Mouse (Mus musculus): ENCODE data around the gene Wdr31. TPM values are rescaled to one million over a fixed set of nuclear protein-coding genes. Genes with fewer than 3 reads are reported as not detected.

Wdr31 gene
- polyA plus RNA-seq, 1 experiment from 2014 or later = 1.00 TPM

- H3K27ac ChIP-seq (ENCODE audit: low read depth) = no peak overlapping the region
- WGBS (ENCODE audit: insufficient replicate concordance) = 96% methylated on average over 2 of the region's 2 CpGs
- no peaks in the 10 kb centered on the region for H3K9me3 ChIP-seq (ENCODE audit: low read length)
- no peak overlapping the region for H3K4me3 ChIP-seq (ENCODE audit: low read depth, low read length)
- H3K4me2 ChIP-seq (ENCODE audit: low read depth, low read length) = no peak overlapping the region
- H3K9ac ChIP-seq (replicated peaks) = no peak overlapping the region
- no peak for ATAC-seq
- no peak for DNase-seq
- TF ChIP-seq CTCF (IDR thresholded peaks at IDR 0.05; ENCODE audit: low read depth) (no peak), EP300 (IDR thresholded peaks at IDR 0.05; ENCODE audit: low read depth) (no peak)
- H3K27me3 ChIP-seq (ENCODE audit: insufficient read depth, low read length) = no peaks in the 10 kb centered on the region
- no peaks in the 10 kb centered on the region for H3K36me3 ChIP-seq (replicated peaks; ENCODE audit: insufficient read depth, low read length)
- H3K4me1 ChIP-seq (ENCODE audit: insufficient read depth) = peaks cover 5% of the 10 kb centered on the region; the same call in 1 of the 2 replicates
Observed at GRCm38 (mm10) chr4:62472071-62472470, 1.4 kb upstream of the Wdr31 start.

- no peak overlapping the region for H3K4me3 ChIP-seq (ENCODE audit: low read depth, low read length)
- no peak for DNase-seq
Observed at GRCm38 (mm10) chr4:62468158-62468557, 2.5 kb downstream of the Wdr31 start.

GRCm38 (mm10) chr4:62463124-62463523 lies 7.6 kb downstream of the Wdr31 start:
- H3K9me3 ChIP-seq (ENCODE audit: low read length) = no peaks in the 10 kb centered on the region
- ATAC-seq = no peak
- DNase-seq = no peak
- 74% methylated on average over 2 of the region's 2 CpGs for WGBS (ENCODE audit: insufficient replicate concordance)
- no peaks in the 10 kb centered on the region for H3K27me3 ChIP-seq (ENCODE audit: insufficient read depth, low read length)
- no peak overlapping the region for H3K4me2 ChIP-seq (ENCODE audit: low read depth, low read length)
- no peak overlapping the region for H3K27ac ChIP-seq (ENCODE audit: low read depth)
- H3K4me3 ChIP-seq (ENCODE audit: low read depth, low read length) = no peak overlapping the region
- H3K9ac ChIP-seq (replicated peaks) = no peak overlapping the region
- H3K36me3 ChIP-seq (replicated peaks; ENCODE audit: insufficient read depth, low read length) = no peaks in the 10 kb centered on the region
- H3K4me1 ChIP-seq (ENCODE audit: insufficient read depth) = no peaks in the 10 kb centered on the region
- TF ChIP-seq CTCF (IDR thresholded peaks at IDR 0.05; ENCODE audit: low read depth) = no peak
- TF ChIP-seq EP300 (IDR thresholded peaks at IDR 0.05; ENCODE audit: low read depth) = no peak

More at GRCm38 (mm10) chr4:62468158-62468557, 2.5 kb downstream of the Wdr31 start:
- H3K9me3 ChIP-seq (ENCODE audit: low read length) = no peaks in the 10 kb centered on the region
- no peak for ATAC-seq
- TF ChIP-seq EP300 (IDR thresholded peaks at IDR 0.05; ENCODE audit: low read depth) (no peak), CTCF (IDR thresholded peaks at IDR 0.05; ENCODE audit: low read depth) (peak; percentile 42)
- no peak overlapping the region for H3K9ac ChIP-seq (replicated peaks)
- H3K27me3 ChIP-seq (ENCODE audit: insufficient read depth, low read length) = no peaks in the 10 kb centered on the region
- H3K27ac ChIP-seq (ENCODE audit: low read depth) = no peak overlapping the region
- peaks cover 5% of the 10 kb centered on the region; the same call in 1 of the 2 replicates for H3K4me1 ChIP-seq (ENCODE audit: insufficient read depth)
- no peaks in the 10 kb centered on the region for H3K36me3 ChIP-seq (replicated peaks; ENCODE audit: insufficient read depth, low read length)
- H3K4me2 ChIP-seq (ENCODE audit: low read depth, low read length) = no peak overlapping the region
- 81% methylated on average over 1 of the region's 1 CpGs for WGBS (ENCODE audit: insufficient replicate concordance)

GRCm38 (mm10) chr4:62460348-62460747 lies 10.3 kb downstream of the Wdr31 start:
- no peaks in the 10 kb centered on the region for H3K36me3 ChIP-seq (replicated peaks; ENCODE audit: insufficient read depth, low read length)
- no peaks in the 10 kb centered on the region for H3K9me3 ChIP-seq (ENCODE audit: low read length)
- DNase-seq = no peak
- 88% methylated on average over 8 of the region's 8 CpGs for WGBS (ENCODE audit: insufficient replicate concordance)
- H3K4me3 ChIP-seq (ENCODE audit: low read depth, low read length) = no peak overlapping the region
- no peak overlapping the region for H3K4me2 ChIP-seq (ENCODE audit: low read depth, low read length)
- no peaks in the 10 kb centered on the region for H3K4me1 ChIP-seq (ENCODE audit: insufficient read depth)
- H3K27me3 ChIP-seq (ENCODE audit: insufficient read depth, low read length) = no peaks in the 10 kb centered on the region
- no peak overlapping the region for H3K9ac ChIP-seq (replicated peaks)
- H3K27ac ChIP-seq (ENCODE audit: low read depth) = no peak overlapping the region
- no peak for ATAC-seq
- TF ChIP-seq EP300 (IDR thresholded peaks at IDR 0.05; ENCODE audit: low read depth) (no peak), CTCF (IDR thresholded peaks at IDR 0.05; ENCODE audit: low read depth) (no peak)

GRCm38 (mm10) chr4:62459081-62459480 lies 11.6 kb downstream of the Wdr31 start:
- H3K9me3 ChIP-seq (ENCODE audit: low read length) = no peaks in the 10 kb centered on the region
- H3K4me1 ChIP-seq (ENCODE audit: insufficient read depth) = no peaks in the 10 kb centered on the region
- no peak for ATAC-seq
- no peak overlapping the region for H3K4me3 ChIP-seq (ENCODE audit: low read depth, low read length)
- no peaks in the 10 kb centered on the region for H3K27me3 ChIP-seq (ENCODE audit: insufficient read depth, low read length)
- no peaks in the 10 kb centered on the region for H3K36me3 ChIP-seq (replicated peaks; ENCODE audit: insufficient read depth, low read length)
- H3K27ac ChIP-seq (ENCODE audit: low read depth) = no peak overlapping the region
- H3K9ac ChIP-seq (replicated peaks) = no peak overlapping the region
- H3K4me2 ChIP-seq (ENCODE audit: low read depth, low read length) = no peak overlapping the region
- 86% methylated on average over 3 of the region's 3 CpGs for WGBS (ENCODE audit: insufficient replicate concordance)
- no peak for TF ChIP-seq EP300 (IDR thresholded peaks at IDR 0.05; ENCODE audit: low read depth)
- TF ChIP-seq CTCF (IDR thresholded peaks at IDR 0.05; ENCODE audit: low read depth) = no peak
- DNase-seq = no peak

GRCm38 (mm10) chr4:62454995-62455394 lies 15.7 kb downstream of the Wdr31 start:
- Histone ChIP-seq H3K27ac (ENCODE audit: low read depth) (no peak overlapping the region), H3K9ac (replicated peaks) (no peak overlapping the region), H3K36me3 (replicated peaks; ENCODE audit: insufficient read depth, low read length) (no peaks in the 10 kb centered on the region), H3K27me3 (ENCODE audit: insufficient read depth, low read length) (no peaks in the 10 kb centered on the region), H3K4me1 (ENCODE audit: insufficient read depth) (no peaks in the 10 kb centered on the region), H3K4me2 (ENCODE audit: low read depth, low read length) (no peak overlapping the region), H3K9me3 (ENCODE audit: low read length) (no peaks in the 10 kb centered on the region), H3K4me3 (ENCODE audit: low read depth, low read length) (no peak overlapping the region)
- 54% methylated on average over 5 of the region's 5 CpGs for WGBS (ENCODE audit: insufficient replicate concordance)
- peak; percentile 52 for DNase-seq
- no peak for TF ChIP-seq EP300 (IDR thresholded peaks at IDR 0.05; ENCODE audit: low read depth)
- peak; percentile 66 for TF ChIP-seq CTCF (IDR thresholded peaks at IDR 0.05; ENCODE audit: low read depth)
- ATAC-seq = no peak

- Histone ChIP-seq H3K4me2 (ENCODE audit: low read depth, low read length) (no peak overlapping the region), H3K27ac (ENCODE audit: low read depth) (no peak overlapping the region), H3K9me3 (ENCODE audit: low read length) (no peaks in the 10 kb centered on the region), H3K27me3 (ENCODE audit: insufficient read depth, low read length) (no peaks in the 10 kb centered on the region), H3K9ac (replicated peaks) (no peak overlapping the region), H3K4me1 (ENCODE audit: insufficient read depth) (no peaks in the 10 kb centered on the region), H3K4me3 (ENCODE audit: low read depth, low read length) (no peak overlapping the region), H3K36me3 (replicated peaks; ENCODE audit: insufficient read depth, low read length) (no peaks in the 10 kb centered on the region)
- WGBS (ENCODE audit: insufficient replicate concordance) = 68% methylated on average over 4 of the region's 4 CpGs
- ATAC-seq (no peak), DNase-seq (no peak)
- no peak for TF ChIP-seq CTCF (IDR thresholded peaks at IDR 0.05; ENCODE audit: low read depth)
- TF ChIP-seq EP300 (IDR thresholded peaks at IDR 0.05; ENCODE audit: low read depth) = no peak
Observed at GRCm38 (mm10) chr4:62440986-62441385, 29.7 kb downstream of the Wdr31 start.

Data from liver, postnatal 0 days (tissue).